11 mouse cellular contexts compared by ENCODE assay signal in the genomic region with DNA sequence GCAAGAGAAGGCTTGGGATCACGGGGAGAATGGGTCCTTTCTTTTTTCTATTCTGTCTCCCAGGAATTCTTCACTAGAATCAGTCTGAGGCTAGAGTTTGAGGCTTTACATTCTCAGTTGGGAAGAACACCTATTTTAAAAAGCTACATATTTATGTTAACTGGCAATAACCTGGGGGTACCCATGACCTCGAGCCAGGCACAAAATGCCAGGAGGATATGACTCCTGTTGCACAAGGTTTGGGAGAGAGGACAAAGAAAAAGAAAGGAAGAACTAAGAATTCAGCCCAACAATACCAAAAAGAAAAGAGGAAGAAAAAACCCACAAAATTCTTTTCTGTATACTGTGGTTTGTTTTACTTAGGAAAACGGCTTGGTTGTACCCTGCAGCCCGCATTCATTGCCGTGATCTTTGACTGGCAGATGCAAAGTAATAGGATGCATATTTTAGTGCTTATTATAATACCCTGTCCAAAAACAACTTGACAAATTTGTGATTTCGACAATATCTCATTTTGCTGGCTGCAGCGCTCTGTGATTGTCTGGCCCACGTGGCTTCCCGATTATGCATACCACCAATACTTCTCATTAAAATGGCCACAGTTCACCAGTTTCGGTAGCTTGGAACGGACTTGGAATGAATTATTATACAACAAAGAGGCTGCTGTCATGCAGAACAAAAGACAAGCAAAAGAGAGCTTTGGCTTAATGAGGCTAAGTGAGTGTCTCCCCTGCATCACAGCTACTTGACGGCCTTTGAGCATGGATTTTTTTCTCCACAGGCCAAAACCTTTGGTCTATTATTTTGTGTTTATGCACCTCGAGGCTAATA.
DNase-seq lines count a peak whose midpoint lies in the region; ATAC-seq and TF ChIP-seq lines count a peak whose summit lies in the region.
"Had no signal": no experiment of that assay in that cellular context is flagged by ENCODE, and none has a peak within 500 bp of the region (broad histone marks: within the 10 kb centered on the region; RNA-seq: fewer than 3 reads in every experiment).

No protein-coding gene starts in this region.

- ATAC-seq in midbrain, embryonic 11.5 days (ENCODE audit: low FRiP score): peak; percentile 96
- peak; percentile 91 for ATAC-seq in forebrain, postnatal 0 days
- ATAC-seq: liver, postnatal 0 days had no signal

- H3K9me3 ChIP-seq in midbrain, embryonic 11.5 days (ENCODE audit: control insufficient read depth, low read length): no peaks in the 10 kb centered on the region
- H3K9me3 ChIP-seq in midbrain, embryonic 10.5 days (replicated peaks): no peaks in the 10 kb centered on the region
- H3K9me3 ChIP-seq in forebrain, postnatal 0 days (ENCODE audit: low read length): no peaks in the 10 kb centered on the region
- H3K9me3 ChIP-seq: embryonic facial prominence, embryonic 15.5 days had no signal

- WGBS in midbrain, embryonic 11.5 days: 49% methylated on average over 13 of the region's 13 CpGs
- 66% methylated on average over 13 of the region's 13 CpGs for WGBS in midbrain, embryonic 10.5 days
- 10% methylated on average over 13 of the region's 13 CpGs for WGBS in forebrain, postnatal 0 days

- no peaks in the 10 kb centered on the region for H3K36me3 ChIP-seq in midbrain, embryonic 11.5 days (ENCODE audit: control insufficient read depth, insufficient read depth, low read length)
- no peaks in the 10 kb centered on the region for H3K36me3 ChIP-seq in midbrain, embryonic 10.5 days
- no peaks in the 10 kb centered on the region for H3K36me3 ChIP-seq in forebrain, postnatal 0 days (ENCODE audit: insufficient read depth)
- H3K36me3 ChIP-seq: embryonic facial prominence, embryonic 15.5 days had no signal

- no peak overlapping the region for H3K4me2 ChIP-seq in midbrain, embryonic 11.5 days
- H3K4me2 ChIP-seq in forebrain, postnatal 0 days (ENCODE audit: low read depth): peak overlapping the region; percentile 16
- H3K4me2 ChIP-seq: embryonic facial prominence, embryonic 15.5 days had no signal

- no peak overlapping the region for H3K9ac ChIP-seq in midbrain, embryonic 11.5 days (ENCODE audit: low read length)
- no peak overlapping the region for H3K9ac ChIP-seq in forebrain, postnatal 0 days
- H3K9ac ChIP-seq: embryonic facial prominence, embryonic 15.5 days; liver, postnatal 0 days had no signal

- no peak for DNase-seq in midbrain, embryonic 11.5 days (ENCODE audit: low spot score, missing footprints)
- DNase-seq in midbrain, embryonic 10.5 days (ENCODE audit: low spot score): no peak
- DNase-seq in forebrain, postnatal 0 days: peak; percentile 74
- DNase-seq in layer of hippocampus, adult 8-10 months (ENCODE audit: low spot score in 2 of 2): peak; percentile 30 to 45
- peak; percentile 87 for DNase-seq in retina, embryonic 14.5 days (ENCODE audit: low spot score)
- no peak for DNase-seq in cerebellum, adult 9-10 months
- no peak for DNase-seq in MN1 (ENCODE audit: low spot score)
- DNase-seq in heart, postnatal 10 days: no peak
- DNase-seq: liver, postnatal 0 days; thymus, postnatal 14 days had no signal

- no peak overlapping the region for H3K4me3 ChIP-seq in midbrain, embryonic 11.5 days (ENCODE audit: low read depth, low read length)
- H3K4me3 ChIP-seq in midbrain, embryonic 10.5 days: no peak overlapping the region
- no peak overlapping the region for H3K4me3 ChIP-seq in forebrain, postnatal 0 days (ENCODE audit: low read depth, low read length)
- H3K4me3 ChIP-seq: embryonic facial prominence, embryonic 15.5 days had no signal

- intact Hi-C loops in heart, postnatal 10 days (cut with DNase I): no loop called here

- H3K27me3 ChIP-seq in midbrain, embryonic 11.5 days (ENCODE audit: control insufficient read depth, insufficient read depth, low read length): no peaks in the 10 kb centered on the region
- no peaks in the 10 kb centered on the region for H3K27me3 ChIP-seq in midbrain, embryonic 10.5 days (ENCODE audit: low read depth, poor library complexity, severe bottlenecking)
- no peaks in the 10 kb centered on the region for H3K27me3 ChIP-seq in forebrain, postnatal 0 days (ENCODE audit: insufficient read depth, low read length)
- H3K27me3 ChIP-seq: embryonic facial prominence, embryonic 15.5 days had no signal

- TF ChIP-seq CTCF in forebrain, postnatal 0 days (IDR thresholded peaks at IDR 0.05; ENCODE audit: low read depth): no peak

- H3K4me1 ChIP-seq in midbrain, embryonic 11.5 days (ENCODE audit: control insufficient read depth, insufficient read depth, low read length): no peaks in the 10 kb centered on the region
- peaks cover 12% of the 10 kb centered on the region; the same call in 1 of the 2 replicates for H3K4me1 ChIP-seq in midbrain, embryonic 10.5 days
- H3K4me1 ChIP-seq in forebrain, postnatal 0 days (ENCODE audit: insufficient read depth): peaks cover 12% of the 10 kb centered on the region
- H3K4me1 ChIP-seq: embryonic facial prominence, embryonic 15.5 days had no signal

- no peak overlapping the region for H3K27ac ChIP-seq in midbrain, embryonic 11.5 days (ENCODE audit: low read depth, low read length)
- no peak overlapping the region for H3K27ac ChIP-seq in midbrain, embryonic 10.5 days (replicated peaks)
- peak overlapping the region; percentile 37 for H3K27ac ChIP-seq in forebrain, postnatal 0 days (ENCODE audit: low read depth, low read length)
- H3K27ac ChIP-seq: embryonic facial prominence, embryonic 15.5 days had no signal

Comparison
In these comparisons a context has a peak if more than half of its experiments do, and no peak if none do; other contexts are left out.
1. DNase-seq: peak in forebrain, postnatal 0 days (single experiment), layer of hippocampus, adult 8-10 months (2 of 2) and retina, embryonic 14.5 days (single experiment); none in midbrain, embryonic 11.5 days (single experiment), midbrain, embryonic 10.5 days (single experiment), cerebellum, adult 9-10 months (single experiment), MN1 (single experiment) and heart, postnatal 10 days (0 of 2).